Mouse (Mus musculus) heart, adult 8-10 months (tissue): ENCODE results near the gene Cacna2d2. TPM values are rescaled to one million over a fixed set of nuclear protein-coding genes. Genes with fewer than 3 reads are reported as not detected.

Source experiments
- DNase-seq: peaks from one replicate; pipeline ENCODE4 v3.0.0; 2022; ENCODE audit warnings: low spot score
- total RNA-seq, 4 experiments: library from RNA; stranded (reverse); gene quantifications; 2 replicates each; pipeline ENCODE4 v1.2.4; 2022

Gene Cacna2d2
- total RNA-seq, 4 experiments from 2014 or later: 10.4 to 18.4 (median 12.3) TPM

DNA sequence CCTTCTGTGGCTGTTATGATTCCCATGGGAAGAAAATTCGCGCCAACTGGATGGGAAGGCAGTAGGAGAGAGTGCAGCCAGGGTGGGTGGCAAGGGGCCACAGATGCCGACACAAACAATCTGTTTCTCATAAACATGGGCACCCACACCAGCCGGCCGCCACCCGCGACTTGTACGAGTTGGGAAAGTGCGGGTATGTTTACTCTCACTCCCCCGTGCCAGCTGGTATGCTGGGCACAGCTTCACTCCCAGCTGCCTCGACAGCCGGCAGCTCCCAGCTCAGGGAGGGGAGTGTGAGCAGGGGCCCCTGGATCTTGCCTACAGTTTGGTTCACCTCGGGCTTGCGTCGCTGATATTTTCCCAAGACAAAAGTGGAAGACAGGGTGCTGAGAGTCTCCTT, 57.3 kb downstream of the Cacna2d2 start:
- DNase-seq: no peak

DNA sequence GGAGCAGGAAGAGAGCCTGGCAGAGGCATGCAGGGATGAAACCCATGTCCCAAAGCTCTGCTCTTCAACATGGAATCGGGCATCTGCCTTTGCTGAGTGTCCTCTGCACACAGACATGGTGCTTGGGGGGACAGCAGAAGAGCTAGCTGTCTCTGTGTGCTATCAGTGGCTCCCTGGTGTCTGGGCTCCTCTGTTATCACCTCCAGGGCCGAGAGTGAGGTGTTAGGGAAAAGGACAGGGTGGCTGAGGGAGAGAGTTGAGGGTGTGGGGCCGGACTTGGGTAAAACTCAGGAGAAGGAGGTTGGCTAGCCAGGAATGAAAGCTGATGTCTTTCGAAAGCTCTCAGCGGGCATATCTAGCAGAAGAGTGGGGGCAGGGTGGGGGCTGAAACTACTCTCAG, 63.5 kb downstream of the Cacna2d2 start:
- DNase-seq: no peak

DNA sequence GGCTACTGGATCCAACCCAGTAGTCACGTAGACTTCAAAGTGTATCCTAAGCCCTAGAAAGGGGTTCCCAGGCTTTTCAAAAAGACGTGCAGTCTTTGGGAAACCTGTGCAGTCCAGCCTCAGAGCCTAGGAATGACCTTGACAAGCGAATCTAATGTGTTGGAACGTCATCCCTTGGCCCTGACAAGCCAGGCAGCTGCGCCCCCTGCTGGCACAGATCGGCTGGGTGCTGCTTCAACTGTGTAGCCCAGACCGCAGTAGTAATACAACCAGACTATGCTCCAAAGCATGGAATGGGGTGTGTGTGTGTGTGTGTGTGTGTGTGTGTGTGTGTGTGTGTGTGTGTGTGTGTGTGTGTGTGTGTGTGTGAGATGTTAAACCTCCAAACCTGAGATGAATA, 64.1 kb downstream of the Cacna2d2 start:
- peak; percentile 50 for DNase-seq

DNA sequence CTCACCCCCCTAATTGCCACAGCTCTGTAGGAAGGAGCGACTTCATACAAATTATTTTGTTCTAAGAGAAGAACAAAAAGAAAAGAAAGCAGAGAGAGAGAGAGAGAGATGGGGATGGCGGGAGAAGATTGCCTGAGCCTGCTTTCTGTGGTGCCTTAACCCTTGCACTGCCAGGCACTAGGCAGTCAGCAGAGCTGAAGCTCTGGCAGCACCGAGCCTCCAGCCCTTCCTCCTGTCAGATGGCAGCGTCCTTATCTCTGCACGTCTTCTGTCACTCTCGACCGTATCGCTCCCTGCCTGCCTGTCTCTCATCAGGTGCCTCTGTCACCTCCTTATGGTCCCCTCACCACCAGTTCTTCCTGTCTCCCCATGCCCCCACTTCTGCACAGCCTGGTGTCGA, 64.7 kb downstream of the Cacna2d2 start:
- no peak for DNase-seq

DNA sequence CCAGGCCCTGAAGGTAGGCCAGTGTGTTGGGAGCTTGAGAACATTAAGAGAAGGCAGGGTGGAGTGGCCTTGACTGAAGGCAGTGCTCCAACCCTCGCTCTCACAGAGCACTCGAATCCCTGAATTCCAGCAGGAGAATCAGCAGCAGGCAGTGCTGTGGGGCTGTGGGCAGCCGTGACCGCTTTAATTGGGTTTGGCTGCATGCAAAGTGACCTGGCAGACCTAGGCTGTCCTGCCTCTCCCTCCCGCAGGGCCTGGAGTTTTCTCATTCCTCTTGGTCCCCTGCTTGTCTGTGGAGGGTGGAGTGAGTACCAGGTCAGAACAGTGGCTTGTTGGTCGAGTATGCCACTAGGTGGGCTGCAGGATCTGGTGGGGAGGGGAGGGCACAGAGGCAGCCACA, 66.2 kb downstream of the Cacna2d2 start:
- no peak for DNase-seq

DNA sequence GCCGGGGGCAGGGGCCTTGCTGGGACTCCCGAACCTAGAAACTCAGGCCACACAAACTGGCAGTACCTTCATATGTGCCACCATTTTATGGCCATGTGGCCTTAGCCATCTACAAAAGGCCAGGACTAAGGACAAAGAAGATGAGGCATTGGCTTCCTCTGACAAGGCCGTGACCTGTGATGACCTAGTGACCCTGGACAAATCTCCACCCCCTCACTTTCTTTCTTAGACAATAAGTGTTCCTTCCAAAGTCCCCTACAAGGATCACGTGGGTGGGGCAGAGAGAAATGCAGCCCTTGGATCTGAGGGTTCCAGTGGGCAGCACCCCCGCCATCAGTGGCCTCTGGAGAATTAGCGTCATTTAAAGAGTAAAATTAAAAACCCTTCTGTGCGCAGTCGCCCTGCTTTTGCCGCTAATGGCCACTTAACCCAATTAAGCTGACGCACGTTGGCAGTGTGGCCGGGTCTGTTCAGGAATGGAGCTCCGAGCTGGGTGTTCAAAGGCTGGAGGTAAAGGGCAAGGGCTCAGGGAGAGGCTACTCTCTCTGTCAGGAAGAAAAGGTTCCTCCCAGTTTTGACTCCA, 69.9 kb downstream of the Cacna2d2 start:
- no peak for DNase-seq

DNA sequence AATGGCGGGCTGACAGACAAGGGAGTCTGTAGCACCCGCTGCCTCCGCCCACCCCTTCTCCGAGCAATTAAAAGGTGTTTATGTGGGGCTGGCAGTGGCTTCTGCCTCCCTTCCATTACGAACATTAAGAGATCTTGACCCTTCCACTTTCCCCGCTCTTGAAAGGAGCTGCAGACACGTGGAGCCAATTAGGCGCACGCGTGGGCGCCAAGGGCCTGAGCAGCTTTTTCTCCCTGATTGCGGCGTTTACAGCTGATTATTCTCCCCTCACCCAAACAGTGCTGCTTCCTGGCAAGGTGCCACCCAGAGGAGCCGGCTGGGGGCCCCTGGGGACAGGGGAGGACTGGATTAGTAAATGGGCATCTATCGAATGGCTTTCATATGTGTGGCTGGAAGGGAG, 71.0 kb downstream of the Cacna2d2 start:
- DNase-seq: no peak

DNA sequence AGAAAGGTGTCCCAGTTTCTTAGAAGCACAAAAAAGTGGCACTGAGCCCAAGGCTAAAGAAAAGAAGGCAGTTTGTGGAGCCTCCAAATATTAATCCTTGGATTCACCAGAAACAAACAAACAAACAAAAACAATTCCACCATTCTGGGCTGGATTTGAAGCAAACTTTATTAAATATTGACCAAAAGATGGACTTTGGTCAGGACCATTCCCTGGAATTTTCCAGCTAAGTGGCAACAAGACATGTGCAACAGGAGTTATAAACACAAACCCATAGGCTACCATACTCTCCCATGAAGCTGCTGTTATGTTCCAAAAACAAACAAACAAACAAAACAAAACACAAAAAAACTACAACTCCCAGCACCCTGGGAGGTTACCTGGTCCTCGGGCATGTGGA, 74.6 kb downstream of the Cacna2d2 start:
- no peak for DNase-seq

DNA sequence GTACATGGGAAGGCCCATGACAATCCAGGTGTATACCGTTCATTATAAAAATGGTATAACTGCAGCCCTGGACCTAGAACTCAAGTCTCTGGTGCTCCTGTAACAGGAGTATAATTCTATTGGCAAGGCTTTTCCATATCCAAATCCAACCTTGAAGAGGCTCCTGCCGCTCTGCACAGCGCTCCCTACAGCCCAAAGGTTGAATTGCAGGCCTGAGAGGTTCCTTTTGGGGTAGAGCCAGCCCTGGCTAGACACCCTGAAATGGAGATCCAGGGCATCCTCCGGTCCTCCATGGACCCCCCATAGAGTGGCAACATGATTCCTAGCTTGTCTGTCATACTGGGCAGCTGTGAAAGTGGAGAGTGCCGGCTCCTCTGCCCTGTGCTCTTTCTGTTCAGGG, 79.6 kb downstream of the Cacna2d2 start:
- no peak for DNase-seq

DNA sequence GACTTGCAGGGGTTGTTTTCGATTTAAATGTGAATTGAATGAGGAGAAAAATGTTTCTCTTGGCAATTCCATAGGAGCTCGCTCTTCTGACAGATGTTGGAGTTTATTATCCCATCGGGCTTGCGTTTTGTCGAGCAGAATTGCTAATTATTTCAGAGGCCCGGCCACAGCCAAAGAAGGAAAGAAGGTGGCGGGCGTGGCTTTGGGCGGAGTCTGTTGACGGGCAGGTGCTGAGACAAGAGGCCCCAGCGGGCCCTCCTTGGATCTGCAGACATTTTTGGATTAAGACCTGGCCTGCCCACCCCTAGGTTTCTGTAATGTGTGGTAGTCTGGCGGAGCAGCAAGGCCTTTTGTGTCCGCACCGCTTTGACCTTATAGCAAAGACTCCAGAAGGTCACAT, 80.2 kb downstream of the Cacna2d2 start:
- DNase-seq: no peak

DNA sequence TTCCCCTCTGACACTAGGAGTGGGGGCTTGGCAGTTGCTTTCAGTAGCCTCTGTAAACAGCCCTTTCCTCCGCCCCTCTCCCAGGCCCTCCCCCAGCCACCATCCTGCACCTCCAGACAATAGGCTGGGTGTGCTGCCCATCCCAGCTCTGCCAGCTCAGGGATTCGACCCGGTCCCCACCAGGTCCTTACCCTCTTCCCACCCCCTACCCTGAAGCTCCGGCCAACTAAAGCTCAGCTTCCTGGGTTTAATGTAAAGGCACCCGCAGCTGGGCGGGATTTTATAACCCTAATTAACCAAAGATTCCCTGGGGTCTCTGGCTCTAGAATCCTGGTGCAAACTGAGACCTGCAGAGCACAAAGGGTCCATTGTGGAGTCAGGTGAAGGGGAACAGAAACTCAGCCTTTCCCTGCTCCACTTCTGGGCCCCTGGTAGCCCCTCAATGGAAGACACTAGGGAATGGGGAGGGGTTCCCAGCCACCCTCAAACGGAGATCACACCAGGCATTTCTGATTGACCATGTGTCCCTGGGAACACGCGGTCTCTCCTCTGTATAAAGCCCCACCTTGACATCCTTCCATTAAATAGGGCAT, 81.2 kb downstream of the Cacna2d2 start:
- DNase-seq: no peak

DNA sequence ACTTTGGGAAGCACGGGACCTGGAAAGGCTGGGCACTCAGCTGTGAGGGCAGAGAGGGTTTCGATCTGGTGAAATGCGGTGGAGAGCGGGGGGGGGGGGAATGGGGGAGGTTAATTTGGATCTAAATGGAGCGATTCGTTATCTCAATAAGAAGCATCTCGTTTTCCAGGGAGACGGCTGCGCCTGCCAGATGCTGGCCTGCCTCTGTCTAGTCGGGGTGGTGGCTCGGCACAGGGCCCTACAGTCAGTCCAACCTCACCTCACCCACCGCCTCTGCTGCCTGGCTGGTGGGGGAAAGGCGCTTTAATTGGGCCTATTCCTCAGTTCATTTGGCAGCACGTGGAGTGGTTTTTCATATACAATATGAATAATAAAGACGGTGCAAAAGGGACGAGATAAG, 81.9 kb downstream of the Cacna2d2 start:
- no peak for DNase-seq

DNA sequence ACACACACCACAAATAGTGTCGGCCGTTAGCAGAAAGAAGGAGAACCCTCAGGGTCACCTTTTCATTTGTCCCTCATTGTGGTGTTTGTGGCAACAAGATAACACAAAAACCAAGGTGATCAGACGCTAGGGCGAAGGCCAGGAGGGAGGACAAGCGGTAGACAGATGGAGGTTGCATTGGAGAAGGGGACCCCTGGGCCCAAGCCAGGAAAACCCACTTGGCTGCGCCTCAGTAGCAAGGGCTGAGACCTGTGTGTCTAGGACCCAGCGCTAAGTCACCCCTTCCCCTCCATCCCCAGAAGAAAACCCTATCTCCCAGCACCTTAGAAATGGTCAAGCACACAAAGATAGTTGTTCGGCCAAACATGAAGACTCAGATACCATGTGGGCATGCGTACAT, 82.6 kb downstream of the Cacna2d2 start:
- no peak for DNase-seq

DNA sequence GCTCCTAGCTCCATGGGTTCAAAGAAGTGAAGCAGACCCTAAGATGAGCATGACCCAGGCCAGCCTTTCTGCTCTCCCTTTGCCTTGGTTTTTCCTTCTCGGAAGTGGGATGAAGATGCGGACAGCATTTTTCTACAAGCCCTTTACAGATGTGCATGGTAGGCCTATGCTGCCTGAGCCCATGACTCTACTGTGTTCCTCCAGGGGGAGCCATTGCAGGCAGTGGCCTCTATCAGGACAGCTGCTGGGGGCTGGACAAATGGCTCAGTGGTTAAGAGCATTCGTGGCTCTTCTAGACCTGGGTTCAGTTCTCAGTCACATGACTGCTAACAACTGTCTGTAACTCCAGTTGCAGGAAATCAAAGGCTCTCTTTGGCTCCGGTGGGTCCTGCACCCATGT, 83.4 kb downstream of the Cacna2d2 start:
- DNase-seq: no peak

DNA sequence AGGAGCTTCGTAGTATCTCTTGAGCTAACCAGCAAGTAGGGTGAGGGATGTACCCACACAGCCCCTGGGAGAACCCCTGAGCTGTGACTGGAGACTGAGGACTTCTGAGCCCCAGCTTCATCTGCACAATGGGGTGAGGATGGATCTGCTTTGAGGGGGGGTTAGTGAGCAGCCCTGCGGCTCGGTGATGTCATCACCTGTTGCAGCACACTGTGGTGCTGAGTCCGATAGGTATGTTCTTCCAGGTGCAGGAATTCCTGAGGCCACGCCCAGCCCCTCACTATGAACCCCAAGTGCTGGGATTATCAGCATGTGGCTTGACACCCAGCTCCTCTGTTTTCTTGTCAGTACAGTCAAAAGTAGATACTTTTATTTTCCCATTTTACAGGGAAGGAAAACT, 84.3 kb downstream of the Cacna2d2 start:
- DNase-seq: no peak

DNA sequence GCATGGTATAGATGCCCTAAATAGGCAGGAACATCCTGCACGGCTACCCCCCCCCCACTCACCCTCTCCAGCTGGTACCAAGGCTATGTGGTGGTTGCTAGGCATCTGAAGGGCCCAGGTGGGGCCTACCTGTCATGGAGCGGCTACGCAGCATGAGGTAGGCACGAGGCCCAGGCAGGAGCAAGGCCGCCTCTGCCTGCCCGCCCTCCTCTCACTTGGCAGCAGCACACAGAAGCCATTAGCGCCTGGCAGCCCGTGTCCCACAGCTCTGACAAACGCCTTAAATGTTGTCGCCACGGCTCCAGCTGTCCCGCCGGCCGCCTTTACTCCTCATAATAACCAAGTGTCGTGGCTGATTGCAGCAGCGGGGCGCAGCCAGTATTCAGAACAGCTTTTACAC, 84.9 kb downstream of the Cacna2d2 start:
- no peak for DNase-seq

DNA sequence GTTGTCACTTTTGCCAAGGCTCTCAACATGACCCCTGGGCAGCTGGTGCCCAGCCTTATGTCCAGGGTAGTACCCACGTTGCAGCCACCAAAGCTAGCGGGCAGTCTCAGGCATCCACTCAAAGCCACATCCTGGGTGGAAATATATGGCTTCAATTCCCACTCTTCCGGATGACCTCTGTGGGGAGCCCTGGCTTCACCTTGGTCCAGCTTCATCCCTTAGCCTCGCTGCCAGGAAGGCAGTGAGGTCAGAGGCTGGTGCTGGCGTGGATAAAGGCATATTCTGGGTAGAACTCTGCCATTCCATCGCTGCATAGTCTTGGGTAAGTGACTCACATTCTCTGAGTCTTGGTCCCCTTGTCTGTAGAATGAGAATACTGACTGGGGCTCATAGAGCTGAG, 85.4 kb downstream of the Cacna2d2 start:
- no peak for DNase-seq

DNA sequence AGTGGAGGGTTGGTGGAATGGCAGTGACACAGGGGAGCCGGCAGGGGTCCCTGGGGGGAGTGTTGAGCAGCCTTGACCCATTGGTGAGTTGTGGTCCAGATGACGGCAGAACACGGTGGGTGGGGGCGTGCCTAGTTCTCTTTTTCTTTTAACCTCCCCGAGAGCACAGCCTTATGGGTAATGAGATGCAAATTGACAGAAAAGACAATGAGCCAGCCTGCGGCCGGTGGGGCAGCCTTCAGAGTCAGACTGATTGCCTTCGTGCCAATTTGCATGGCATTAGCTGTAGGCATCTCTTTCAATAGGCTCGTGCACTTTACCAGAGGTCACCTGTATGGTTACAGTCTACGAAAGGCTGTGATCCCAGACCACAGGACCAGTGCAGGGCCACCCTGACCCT, 86.7 kb downstream of the Cacna2d2 start:
- no peak for DNase-seq

DNA sequence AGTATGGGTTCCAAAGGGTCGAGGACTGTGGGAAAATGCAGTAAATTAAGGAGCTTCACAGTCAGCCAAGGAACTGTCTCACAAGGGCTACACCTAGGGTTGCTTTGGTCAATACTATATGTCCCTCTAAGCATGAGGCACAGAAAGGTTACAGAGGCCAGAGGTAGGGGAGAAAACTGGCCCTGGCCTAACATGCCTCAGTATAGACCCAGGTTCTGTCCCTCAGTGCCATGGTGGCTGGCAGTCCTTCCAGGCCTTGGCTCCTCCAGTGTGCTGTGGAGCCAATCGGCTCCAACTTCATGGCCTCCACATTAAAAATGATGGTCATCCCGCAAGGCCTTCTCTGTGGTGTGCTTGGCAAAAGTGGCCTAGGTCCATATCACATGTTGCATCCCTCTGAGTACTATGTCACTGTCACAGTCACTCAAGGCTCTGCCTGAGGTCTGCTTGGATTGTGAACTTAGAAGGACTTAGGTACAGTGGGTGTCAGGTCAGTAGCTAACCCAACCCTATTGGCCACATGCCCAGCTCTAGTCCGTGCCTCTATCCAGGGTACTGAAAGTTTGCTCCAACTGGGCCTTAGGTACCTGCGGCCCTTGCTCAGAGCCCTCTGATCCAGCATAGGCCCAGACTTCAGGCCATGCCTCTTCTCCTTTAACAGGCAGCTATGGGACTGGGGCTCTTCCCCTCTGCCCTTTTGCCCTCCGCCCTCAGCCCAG, 87.3 kb downstream of the Cacna2d2 start:
- peak; percentile 10 for DNase-seq

DNA sequence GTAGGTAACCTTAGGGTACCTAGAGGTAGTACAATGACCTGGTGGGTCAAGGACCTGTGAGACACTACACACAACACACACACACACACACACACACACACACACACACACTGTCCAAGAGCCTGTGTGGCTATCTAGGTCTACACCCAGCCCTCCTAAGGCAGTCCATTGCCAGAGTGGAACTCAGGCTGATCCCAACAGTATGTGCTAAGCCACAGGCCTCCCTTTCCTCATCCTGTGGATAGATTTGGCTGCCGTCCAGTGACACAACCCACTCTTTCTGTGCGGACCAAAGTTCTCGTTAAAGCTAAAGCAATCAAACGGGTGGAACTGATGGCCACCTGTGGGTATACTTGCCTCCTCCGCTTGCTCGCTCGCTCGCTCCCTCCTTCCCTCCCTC, 90.7 kb downstream of the Cacna2d2 start:
- DNase-seq: no peak

DNA sequence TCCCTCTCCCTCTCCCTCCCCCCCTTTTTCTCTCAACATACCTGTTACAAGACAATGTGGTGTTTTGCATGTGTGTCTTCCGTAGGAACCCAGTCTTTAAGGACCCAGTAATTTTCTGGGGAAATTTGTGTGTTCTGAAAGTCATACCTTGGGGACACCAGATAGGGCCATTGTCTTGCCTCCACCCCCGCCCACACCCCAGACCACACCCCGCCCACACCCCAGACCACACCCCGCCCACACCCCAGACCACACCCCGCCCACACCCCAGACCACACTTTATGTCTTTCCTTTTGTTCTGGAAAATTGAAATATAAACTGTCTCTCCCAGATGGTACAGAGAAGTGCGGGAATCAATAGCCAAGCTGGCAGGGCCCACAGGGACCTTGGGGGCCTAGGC, 91.2 kb downstream of the Cacna2d2 start:
- no peak for DNase-seq

DNA sequence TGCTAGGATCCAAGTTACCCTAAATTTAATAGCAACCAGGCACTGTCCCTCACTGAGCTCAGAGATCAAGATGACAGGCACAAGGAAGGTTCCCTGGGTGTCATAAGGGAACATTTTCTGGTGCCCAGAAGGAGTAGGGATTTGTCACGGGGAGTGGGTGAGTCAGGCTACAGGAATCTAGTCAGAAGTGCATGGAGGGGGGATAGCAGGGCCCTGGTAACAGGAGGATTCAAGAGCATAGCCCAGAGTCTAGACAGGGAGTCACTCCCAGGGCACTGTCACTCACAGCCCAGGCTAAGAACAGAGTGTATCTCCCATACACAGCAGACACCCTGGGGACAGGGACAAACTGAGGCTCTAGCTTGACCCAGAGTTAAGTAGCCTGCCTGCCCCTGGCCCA, 94.1 kb downstream of the Cacna2d2 start:
- no peak for DNase-seq

DNA sequence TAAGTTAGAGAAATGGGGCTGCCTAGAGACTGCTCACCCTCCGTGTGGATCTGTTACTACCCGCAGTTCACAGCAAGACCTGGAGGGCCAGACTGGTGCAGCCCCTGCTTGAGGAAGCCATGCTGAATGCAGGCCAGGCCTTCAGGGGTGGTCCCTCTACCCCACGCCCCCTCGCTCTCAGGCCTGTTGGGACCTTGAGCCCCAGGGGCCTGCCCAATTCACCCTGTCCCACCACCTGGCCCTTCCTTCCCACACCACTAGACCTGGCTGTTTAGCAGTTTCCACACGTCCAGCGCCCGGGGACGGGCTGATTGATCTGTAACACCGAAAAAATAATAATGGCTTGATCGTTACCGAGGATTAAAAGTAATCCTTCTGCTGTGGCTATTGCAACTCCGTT, 94.8 kb downstream of the Cacna2d2 start:
- no peak for DNase-seq

DNA sequence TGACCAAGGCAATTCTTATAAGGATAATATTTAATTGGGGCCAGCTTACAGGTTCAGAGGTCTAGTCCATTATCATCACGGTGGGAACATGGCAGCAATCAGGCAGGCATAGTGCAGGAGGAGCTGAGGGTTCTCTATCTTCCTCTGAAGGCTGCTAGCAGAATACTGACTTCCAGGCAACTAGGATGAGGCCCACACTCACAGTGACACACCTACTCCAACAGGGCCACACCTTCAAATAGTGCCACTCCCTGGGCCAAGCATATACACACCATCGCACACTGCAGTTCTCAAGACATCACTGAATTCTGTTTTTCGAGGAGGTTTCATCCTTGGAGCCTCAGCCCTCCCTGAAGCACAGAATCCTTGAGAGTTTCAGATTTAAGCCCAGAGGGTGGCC, 96.9 kb downstream of the Cacna2d2 start:
- no peak for DNase-seq
